Mouse (Mus musculus): Measurements from ENCODE around the gene Banf1. TPM values are rescaled to one million over a fixed set of nuclear protein-coding genes. Genes with fewer than 3 reads are reported as not detected.
A peak's percentile ranks its signal among the peaks of the same experiment; 100 is the strongest.
"Not testable (repeated sequence)": the region's sequence is repeated elsewhere in the genome, so short reads cannot be mapped to it uniquely, and the experiment has no call there.

The Banf1 gene
- 100 to 1,000 TPM; 110 to 114 TPM for total RNA-seq (2021)
- long read RNA-seq, transcript Banf1-204 (2 exons, 743 nt): minor isoform, 9 of 245 reads
- long read RNA-seq, transcript Banf1-201 (3 exons, 1,261 nt): major isoform, 130 of 245 reads
- long read RNA-seq, partial matches to known transcripts: 99 of 245 reads
- long read RNA-seq, other reads (novel, unspliced or antisense): 3 of 245 reads

DNA sequence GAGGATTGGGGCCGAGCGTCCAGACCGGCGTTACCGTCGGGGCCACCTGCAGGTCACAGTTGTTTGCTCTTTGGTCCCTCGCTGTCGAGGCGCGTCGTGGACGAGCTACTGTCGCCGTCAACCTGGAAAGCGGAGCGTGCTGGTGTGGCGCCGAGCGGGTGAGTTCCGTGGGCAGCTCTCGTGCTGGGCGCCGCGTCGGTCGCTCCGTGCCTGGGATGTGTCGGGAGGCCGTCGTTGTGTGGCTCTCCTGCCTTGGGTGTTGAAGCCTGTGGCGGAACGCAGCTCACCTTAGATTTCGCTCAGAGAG, at the start of gene Banf1:
Gene Banf1, minus strand, starts transcription at position 116 of the 307 bp plus-strand sequence.
- DNase-seq (ENCODE audit: low spot score in 2 of 2): no peak

DNA sequence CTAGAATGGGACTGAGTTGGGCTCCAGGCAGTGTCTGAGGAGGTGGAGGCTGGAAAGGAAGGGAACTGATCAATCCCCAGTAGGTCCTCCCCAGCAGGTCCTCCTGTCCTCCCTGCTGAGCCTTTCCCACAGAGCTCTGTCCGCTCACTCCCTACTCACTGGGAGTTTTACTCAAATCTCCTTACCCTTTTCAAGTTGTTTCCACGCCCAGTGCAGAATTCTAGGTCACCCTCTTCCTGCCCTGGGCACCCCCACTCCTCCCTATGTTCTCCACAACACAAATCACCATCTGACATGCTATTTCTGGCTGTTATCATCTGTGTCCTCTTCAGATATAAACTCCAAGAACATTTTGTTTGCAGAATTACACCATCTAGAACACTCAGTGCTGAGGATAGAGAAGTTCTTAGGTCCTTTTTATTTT, 47.6 kb upstream of the Banf1 start:
- DNase-seq (ENCODE audit: low spot score in 2 of 2): no peak

DNA sequence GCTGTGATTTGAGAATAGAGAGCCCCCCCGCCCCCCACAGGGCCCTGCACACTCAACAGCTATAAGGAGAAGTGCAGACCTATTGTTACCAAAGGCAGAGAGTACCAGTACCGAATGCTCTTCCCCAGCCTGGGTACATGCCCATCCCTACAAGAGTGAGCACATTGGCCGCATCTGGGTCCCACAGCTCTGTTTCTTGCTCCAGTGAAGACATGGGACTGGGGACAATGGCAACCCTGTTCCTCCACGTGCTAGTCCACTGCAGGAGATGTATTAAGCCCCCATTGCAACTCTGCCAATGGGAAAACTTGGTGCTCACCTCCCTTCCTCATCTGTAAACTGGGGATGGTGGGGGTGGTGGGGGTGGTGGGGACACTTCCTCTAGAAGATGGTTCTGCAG, 46.9 kb upstream of the Banf1 start:
- DNase-seq (ENCODE audit: low spot score in 2 of 2): no peak

DNA sequence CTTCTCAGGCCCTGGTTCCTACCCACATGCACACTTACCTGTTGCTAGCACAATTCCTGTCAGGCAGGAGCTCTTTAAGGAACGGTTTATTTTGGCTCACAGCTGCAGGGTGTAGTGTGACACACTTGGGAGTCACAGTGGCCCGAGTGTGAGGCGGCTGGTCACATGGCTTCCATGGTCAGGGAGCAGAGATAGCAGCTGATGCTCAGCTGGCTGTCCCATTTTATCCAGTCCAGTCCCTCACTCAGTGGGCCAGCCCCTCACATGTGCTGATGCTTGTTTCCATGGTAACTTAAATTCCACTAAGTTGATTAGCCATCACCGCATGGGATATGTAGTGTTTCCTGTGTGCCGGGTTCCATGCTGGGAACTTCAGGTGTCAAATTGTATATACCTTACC, 45.0 kb upstream of the Banf1 start:
- no peak for DNase-seq (ENCODE audit: low spot score in 2 of 2)

DNA sequence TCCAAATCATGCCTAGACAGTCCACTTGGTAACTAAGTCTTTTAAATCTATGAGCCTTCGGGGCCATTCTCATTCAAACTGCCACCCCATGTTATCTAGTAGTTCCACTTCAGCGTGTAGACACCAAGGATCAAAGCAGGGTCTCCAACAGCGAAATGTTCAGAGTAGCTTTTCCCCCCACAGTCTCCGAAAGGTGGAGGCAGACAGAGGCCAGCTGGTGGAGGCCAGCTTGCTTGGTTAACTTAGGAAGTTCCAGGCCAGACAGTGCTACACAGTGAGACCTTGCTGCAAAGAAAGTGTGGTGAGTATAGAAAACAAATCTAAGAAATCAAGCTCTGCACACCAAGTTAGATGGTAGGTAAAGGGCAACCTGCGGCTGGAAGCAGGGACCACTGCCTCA, 43.7 kb upstream of the Banf1 start:
- no peak for DNase-seq (ENCODE audit: low spot score in 2 of 2)

DNA sequence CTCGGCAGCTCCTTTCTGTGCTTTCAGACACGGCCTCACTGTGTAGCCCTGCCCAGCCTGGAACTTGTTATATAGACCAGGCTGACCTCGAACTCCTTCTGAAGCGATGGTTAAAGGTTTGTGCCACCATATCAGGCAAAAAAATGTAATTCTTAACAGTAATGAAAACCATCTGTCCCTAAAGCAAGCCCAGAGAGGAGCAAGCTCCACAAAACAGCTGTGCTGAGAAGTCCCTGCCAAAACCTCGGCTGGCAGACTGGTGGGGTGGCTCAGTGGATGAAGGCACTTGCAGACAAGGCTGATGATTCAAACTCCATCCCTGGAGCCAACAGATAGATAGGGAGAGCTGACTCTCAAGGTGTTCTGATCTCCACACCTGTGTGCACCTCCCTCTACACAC, 42.1 kb upstream of the Banf1 start:
- DNase-seq (ENCODE audit: low spot score in 2 of 2): no peak

DNA sequence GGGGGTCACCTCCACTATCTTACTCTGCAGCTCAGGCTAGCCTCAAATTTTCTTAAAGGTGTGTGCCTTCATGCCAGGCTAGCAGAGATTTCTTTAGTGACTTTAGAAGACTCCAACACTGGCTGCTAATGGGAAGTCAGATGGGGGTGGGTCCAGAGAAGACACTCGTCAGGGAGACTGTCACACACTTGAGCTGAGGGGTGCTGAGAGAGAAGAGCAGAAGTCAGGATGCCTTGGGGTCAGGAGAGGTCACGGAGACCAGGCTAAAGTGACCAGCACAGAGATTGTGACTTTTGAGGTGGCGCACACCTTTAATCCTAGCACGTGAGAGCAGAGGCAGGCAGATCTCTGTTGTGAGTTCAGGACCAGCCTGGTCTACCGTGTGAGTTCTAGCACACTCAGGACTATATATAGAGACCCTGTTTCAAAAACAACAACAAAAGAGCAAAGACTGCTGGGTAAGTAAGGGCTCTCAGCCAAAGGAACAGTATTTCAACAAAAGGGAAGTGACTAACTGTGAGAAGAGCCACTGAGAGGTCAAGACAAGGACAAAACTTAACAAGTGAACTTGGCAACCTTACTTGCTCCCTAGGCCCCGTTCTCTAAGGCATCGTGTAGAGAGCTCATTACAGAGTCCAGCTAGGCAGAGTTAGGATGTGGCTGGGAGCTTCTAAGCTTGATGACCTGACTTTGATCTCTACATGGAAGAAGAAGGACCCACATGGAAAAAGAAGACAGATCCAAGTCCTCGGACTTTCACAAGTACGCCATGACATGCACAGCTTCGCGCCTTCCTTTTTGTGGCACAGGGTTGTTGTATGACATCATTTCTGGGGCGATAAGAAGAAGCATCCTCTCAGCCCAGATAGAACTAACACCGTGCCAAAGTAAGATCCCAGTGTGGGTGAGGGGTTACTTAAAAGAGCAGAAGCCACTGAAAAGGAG, 41.4 kb upstream of the Banf1 start:
- no peak for DNase-seq (ENCODE audit: low spot score in 2 of 2)

DNA sequence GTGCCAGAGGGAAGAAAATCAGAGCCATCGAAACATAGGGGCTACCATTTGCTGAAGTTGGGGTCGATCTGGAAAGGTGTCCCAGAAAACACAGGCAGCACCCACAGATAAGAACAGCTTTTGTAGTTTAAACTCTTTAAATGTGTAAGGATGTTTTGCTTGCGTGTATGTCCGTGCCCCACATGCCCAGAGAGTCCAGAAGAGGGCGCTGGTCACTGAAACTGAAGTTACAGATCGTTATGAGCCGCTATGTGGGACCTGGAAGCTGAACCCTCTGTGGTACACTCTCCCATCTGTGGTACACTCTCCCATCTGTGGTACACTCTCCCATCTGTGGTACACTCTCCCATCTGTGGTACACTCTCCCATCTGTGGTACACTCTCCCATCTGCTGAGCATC, 40.2 kb upstream of the Banf1 start:
- DNase-seq (ENCODE audit: low spot score in 2 of 2): peak; percentile 54 to 67

DNA sequence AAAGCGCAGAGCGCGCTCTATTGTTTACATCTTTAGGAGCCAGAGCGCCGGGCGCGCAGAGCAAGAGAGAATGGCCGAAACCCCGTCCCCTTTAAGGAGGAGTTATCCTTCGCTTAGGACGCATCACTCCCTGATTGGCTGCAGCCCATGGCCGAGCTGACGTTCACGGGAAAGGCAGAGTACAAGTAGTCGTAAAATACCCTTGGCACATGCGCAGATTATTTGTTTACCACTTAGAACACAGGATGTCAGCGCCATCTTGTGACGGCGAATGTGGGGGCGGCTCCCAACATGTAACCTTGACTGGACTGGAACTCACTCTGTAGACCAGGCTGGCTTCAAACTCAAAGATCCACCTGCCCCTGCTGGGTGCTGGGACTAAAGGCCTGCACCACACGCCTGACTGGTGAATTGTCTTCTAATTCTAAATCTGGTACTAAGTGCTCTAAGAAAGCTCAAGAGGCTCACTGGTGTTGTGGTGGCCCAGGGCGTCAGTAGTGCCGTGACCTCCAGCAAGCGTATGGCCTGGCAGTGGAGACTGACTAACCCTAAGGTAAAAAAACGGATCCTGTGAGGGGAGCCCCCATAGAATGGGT, 39.7 kb upstream of the Banf1 start:
- DNase-seq (ENCODE audit: low spot score in 2 of 2): peak in 1 of 2 experiments; percentile 43

DNA sequence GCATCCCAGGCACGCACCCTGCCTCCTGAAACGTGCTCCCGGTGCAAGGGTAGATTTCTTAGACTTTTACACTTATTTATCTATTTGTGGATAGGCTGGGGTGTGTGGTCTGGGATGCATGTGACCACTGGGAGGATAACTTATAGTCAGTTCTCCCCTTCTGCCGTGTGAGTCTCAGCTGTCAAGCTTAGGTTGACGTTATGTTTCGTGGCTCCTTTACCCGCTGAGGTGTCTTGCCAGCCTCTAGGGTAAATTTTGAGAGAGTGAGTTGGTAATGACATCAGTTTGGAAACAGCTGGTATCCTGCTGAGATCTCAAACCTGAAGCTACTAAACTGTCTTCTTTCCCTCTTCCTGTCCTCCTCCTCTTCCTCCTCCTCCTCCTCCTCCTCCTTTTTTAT, 39.0 kb upstream of the Banf1 start:
- no peak for DNase-seq (ENCODE audit: low spot score in 2 of 2)

DNA sequence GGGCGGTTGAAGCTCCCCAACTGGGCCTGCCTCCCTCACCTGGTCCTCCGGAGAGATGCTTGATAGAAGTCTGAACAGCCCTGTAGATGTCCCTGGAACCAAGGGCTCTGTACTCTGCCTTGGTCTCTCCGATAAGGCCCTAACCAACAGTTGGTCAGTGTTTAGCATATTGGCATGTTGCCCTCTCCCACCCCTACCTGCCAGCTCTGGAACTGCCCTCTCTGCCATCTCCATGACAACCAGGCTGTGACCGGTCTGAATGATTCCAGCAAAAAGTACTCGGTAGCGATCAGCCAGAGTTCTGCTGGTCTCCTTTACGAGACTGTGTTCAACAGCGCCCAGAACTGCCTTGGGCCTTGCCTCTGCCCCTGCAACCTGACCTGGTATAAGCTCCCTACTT, 35.3 kb upstream of the Banf1 start, which contains the start of gene Tsga10ip:
Gene Tsga10ip, minus strand, starts transcription at position 234 of the 400 bp plus-strand sequence.
- DNase-seq (ENCODE audit: low spot score in 2 of 2): no peak

DNA sequence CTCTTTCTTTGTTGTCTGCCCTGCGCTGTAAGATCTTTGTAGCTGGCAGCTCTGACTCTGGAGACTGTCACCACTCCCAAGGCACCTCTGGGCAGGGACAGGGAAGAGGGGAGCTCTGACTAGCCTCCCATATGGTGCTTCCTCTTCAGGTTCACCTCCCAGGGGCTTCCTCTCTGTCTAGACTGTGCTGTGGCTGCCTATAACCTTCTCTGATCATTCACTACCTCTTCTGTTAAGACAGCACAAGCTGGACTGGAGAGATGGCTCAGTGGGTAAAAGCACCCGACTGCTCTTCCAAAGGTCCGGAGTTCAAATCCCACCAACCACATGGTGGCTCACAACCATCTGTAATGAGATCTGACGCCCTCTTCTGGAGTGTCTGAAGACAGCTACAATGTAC, 34.1 kb upstream of the Banf1 start:
- not testable (repeated sequence) for DNase-seq (ENCODE audit: low spot score in 2 of 2)

DNA sequence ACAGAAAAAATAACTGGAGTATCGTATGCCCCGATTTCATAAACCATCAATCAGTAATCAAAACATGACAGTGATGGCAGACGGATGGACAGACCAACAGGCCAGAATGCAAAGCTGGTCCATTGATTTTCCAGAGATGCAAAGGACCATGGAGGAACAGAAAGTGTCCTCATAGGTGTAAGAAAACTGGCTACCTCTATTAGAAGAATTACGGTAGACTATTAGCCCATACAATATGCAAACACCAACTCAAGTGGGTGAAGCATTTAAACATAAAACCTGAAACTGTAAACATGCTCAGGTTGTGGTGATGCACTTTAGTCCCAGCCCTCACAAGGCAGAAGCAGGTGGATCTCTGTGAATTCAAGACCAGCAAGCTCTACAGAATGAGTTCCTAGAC, 28.4 kb upstream of the Banf1 start:
- no peak for DNase-seq (ENCODE audit: low spot score in 2 of 2)

DNA sequence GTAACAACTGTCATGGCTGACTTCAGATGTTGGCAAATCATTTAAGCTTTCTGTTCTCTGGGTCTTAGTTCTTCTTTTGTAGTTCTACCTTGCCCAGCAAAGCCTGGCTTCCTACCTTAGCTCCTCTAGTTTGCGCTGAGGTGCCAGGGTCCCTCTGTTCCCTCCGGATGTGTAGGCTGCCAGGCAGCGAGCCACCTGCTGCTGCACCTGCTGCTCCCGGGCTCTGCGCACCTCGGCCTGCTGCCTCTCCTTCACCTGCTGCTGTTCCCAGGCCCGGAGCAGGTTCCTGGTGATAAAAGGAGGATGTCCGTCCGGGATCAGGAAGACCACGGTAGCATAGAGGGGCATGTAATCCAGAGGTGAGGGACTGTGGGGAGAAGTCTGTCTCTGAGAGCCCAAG, 27.2 kb upstream of the Banf1 start:
- DNase-seq (ENCODE audit: low spot score in 2 of 2): no peak

DNA sequence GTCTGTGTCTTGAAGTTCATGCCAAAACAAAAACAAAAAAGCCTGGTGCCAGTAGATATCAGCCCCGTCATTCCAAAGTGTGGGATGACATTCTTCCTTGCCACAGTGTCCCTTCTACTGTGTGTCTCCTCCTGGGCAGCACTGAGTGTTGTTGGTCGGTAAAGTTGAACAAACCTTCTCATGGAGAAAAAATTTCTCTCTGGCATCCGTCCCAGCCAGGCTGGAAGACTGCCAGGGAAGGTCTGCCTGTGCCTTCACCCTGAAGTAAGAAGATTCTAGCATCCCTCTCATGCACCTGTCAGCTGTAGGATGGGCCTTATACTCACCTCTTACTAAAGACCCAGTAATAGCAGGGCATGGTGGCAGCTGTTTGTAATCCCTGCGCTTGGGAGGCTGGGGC, 25.9 kb upstream of the Banf1 start:
- DNase-seq (ENCODE audit: low spot score in 2 of 2): no peak

DNA sequence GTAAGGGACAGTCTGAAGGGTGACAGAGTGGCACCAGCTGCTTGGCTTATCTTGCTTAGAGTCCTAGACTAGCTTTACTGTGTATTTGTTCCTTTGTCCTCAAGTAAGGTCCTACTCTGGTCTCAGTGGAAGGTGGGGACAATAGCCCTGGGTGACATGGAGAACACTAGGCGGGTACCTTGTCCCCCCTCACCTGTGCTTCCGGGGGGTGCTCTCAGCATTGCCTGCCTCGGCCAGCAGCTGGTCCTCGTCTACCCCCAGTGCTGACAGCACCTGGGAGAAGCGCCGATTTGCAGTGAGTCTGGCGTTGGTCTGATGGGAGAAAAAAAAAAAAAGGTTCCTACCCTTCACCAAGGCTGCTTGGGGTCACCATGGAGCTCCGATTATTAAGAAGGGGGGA, 23.4 kb upstream of the Banf1 start:
- no peak for DNase-seq (ENCODE audit: low spot score in 2 of 2)

DNA sequence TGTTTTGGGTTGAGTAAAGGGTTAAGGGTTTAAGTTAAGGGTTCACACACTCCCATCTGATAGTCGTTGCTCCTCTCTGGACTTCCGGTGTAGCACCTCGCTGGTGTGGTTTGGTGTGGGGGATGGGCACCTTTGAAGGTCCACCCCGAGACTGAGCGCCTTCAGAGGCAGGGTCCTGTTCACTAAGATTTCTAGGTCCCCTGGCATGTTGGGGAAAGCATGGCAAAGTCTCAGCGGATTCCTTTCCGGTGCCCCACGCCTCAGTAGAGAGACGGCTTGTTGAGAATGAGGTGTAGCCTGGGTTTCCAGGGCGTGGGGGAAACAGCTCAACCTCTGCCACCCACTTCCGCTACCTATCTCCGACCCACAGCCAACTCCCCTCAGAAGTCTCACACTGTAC, 22.7 kb upstream of the Banf1 start:
- DNase-seq (ENCODE audit: low spot score in 2 of 2): no peak

DNA sequence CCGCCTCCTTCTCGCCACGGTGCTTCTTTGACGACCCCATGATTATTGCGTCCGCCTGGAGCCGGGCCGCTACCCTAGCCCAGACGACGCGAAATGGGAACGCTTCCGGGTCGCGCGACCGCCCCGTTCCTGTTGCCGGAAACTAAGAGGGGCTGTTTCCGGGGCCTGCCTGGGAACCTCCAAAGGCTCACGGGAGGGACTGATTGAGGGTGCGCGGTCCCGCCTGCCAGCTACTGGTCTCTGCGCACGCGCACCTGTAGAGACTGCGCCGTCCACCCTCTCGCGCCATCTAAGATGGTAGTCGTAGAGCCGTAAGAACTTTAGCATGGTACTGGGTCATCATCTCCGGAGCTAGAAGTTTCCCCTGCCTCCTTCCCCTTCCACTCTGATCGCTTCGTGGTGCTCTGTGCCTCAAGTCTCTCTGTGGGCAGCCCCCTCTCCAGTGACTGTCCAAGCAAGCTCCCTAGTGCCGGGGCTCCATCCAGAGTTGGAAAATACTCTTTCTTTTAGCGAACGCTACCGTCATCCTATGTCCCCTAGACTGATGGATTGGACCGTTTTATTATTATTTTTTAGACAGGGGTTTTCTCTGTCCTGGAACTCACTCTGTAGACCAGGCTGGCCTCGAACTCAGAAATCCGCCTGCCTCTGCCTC, 21.7 kb upstream of the Banf1 start, which contains the start of gene Sart1:
Gene Sart1, minus strand, starts transcription at position 116 of the 655 bp plus-strand sequence.
- peak; percentile 90 to 95 for DNase-seq (ENCODE audit: low spot score in 2 of 2)

DNA sequence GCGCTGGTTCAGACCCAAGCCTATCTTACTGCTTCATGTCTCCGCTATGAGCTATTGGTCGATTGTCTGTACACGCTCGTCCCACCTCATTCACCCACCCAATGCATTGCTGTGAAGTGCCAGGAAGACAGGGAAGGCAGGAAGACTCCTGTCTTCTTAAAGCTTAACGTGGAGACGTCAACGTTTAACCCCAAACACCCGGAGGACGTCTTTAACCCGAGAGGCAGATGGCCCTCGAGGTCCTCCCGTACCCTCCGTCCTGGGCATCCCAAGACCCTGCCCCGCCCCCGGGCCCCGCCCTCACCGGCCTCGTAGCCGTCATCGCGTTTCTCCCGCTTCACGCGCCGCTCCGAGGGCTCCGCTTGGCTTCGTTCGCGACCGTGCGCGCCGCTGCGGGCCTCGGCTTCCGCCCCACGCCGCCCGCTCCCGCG, 21.1 kb upstream of the Banf1 start:
- DNase-seq (ENCODE audit: low spot score in 2 of 2): peak in 1 of 2 experiments; percentile 41

DNA sequence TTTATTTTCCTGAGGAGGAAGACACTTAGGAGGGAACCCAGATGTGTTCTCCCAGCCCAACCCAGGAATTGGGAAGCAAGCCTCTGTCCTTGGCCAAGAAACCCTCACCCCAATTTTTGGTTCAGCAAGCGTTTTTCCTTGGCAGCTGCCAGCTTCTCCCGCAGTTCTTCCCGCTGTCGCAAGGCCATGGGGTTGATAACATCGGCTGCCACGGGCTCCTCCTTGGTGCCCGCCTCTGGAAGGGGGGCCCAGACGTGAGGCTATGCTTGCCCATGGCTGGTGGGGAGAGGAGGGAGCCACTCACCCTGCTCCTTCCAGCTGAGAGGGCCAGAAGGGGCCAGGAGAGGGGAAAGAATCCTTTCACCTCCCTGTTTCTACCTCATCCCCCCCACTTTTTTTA, 17.7 kb upstream of the Banf1 start:
- DNase-seq (ENCODE audit: low spot score in 2 of 2): no peak

DNA sequence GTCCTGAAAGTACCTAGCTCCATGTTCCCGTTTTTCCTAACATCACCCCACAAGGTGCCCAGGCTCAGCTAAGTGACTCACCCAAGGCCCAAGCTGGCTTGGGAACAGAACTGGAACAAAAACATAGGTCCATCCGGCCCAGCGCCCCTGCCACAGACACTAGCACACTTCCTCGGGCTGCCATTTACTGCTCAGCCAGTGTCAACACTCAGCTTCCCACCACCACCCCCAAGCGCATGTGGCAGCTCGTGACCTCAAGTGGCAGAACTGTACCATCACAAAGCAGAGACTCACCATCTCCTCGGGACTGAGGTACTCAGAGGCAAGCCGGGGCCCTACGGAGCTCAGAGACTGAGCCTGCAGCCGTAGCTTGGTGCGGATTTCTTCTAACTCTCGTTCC, 16.4 kb upstream of the Banf1 start:
- DNase-seq (ENCODE audit: low spot score in 2 of 2): no peak

DNA sequence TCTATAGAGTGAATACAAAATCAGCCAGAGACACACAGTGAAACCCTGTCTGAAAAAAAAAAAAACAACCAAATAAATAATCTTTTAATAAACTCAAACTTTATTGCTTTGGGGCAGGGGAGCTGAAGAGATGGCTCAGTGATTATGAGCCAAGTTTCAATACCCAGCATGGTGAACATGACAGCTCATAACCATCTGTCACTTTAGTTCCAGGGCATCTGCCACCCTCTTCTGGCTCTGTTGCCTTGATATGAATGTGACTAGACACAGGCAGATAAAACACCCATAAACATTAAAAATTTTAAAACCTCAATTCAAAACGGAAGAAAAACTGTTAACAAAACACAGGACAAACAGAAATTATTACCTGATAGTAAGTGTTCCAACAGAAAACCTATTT, 10.5 kb upstream of the Banf1 start:
- DNase-seq (ENCODE audit: low spot score in 2 of 2): no peak

Measured in layer of hippocampus, postnatal 10 days (tissue).